Mouse (Mus musculus): ENCODE measurements around the gene Rmnd1.

The Rmnd1 gene

DNA sequence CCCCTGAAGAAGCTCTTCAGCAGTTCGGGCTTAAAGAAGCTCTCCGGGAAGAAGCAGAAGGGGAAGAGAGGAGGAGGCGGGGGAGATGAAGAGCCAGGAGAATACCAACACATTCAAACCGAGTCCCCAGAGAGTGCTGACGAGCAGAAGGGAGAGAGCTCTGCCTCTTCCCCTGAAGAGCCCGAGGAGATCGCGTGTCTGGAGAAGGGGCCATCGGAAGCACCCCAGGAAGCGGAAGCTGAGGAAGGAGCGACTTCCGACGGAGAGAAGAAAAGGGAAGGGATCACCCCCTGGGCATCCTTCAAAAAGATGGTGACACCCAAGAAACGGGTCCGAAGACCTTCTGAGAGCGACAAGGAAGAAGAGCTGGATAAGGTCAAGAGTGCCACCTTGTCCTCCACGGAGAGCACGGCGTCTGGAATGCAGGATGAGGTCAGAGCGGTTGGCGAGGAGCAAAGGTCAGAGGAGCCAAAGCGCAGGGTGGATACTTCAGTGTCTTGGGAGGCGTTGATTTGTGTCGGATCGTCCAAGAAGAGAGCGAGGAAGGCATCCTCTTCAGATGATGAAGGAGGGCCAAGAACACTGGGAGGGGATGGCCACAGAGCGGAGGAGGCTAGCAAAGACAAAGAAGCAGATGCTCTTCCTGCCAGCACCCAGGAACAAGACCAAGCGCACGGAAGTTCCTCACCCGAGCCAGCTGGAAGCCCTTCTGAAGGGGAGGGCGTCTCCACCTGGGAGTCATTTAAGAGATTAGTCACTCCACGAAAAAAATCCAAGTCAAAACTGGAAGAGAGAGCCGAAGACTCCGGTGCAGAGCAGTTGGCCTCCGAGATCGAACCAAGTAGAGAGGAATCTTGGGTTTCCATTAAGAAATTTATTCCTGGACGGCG is 77.6 kb downstream of the Rmnd1 start:
- DNase-seq (ENCODE audit: low read depth, low spot score) = no peak
